ENCODE assay signal across 8 mouse cellular contexts in genomic region chr2:31194356-31195021, GRCm38 (mm10). TPM values are rescaled to one million over a fixed set of nuclear protein-coding genes. Genes with fewer than 3 reads are reported as not detected.
DNase-seq lines count a peak whose midpoint lies in the region; ATAC-seq and TF ChIP-seq lines count a peak whose summit lies in the region.
"Had no signal": no experiment of that assay in that cellular context is flagged by ENCODE, and none has a peak within 500 bp of the region (broad histone marks: within the 10 kb centered on the region; RNA-seq: fewer than 3 reads in every experiment).

No protein-coding gene starts in this region.

- peak; percentile 71 for TF ChIP-seq CTCF in liver, adult 2 months (IDR thresholded peaks at IDR 0.05; ENCODE audit: low read depth, low read length)
- TF ChIP-seq CTCF in lung, postnatal 0 days (IDR thresholded peaks at IDR 0.05) = peak; percentile 84

- no peak for TF ChIP-seq POLR2A in liver, adult 2 months (IDR thresholded peaks at IDR 0.05; ENCODE audit: extremely low read depth, insufficient read depth, low read length)

- no peak overlapping the region for H3K9ac ChIP-seq in liver, adult 2 months (ENCODE audit: low read depth, low read length)
- H3K9ac ChIP-seq in heart, embryonic 13.5 days = peak overlapping the region; percentile 62
- no peak overlapping the region for H3K9ac ChIP-seq in lung, postnatal 0 days (replicated peaks; ENCODE audit: low read depth)
- H3K9ac ChIP-seq: heart, embryonic 15.5 days had no signal

- no peaks in the 10 kb centered on the region for H3K4me1 ChIP-seq in liver, adult 2 months (ENCODE audit: control insufficient read depth, insufficient read depth, low read length)
- H3K4me1 ChIP-seq in heart, embryonic 13.5 days = peaks cover 55% of the 10 kb centered on the region
- no peaks in the 10 kb centered on the region for H3K4me1 ChIP-seq in lung, postnatal 0 days (ENCODE audit: insufficient read depth, low read depth, low read length)

- no peak overlapping the region for H3K4me3 ChIP-seq in liver, adult 2 months (ENCODE audit: insufficient read depth, low read depth, low read length)
- H3K4me3 ChIP-seq in heart, embryonic 13.5 days = no peak overlapping the region
- H3K4me3 ChIP-seq in lung, postnatal 0 days (ENCODE audit: low read depth, low read length) = no peak overlapping the region
- H3K4me3 ChIP-seq: heart, embryonic 15.5 days had no signal

- 75% methylated on average over 7 of the region's 7 CpGs for WGBS in liver, adult 2 months
- WGBS in heart, embryonic 13.5 days = 59% methylated on average over 7 of the region's 7 CpGs
- WGBS in lung, postnatal 0 days = 64% methylated on average over 7 of the region's 7 CpGs

- H3K79me2 ChIP-seq in liver, adult 2 months (ENCODE audit: control insufficient read depth, insufficient read depth, low read length) = no peaks in the 10 kb centered on the region

- no peak overlapping the region for H3K27ac ChIP-seq in liver, adult 2 months (replicated peaks; ENCODE audit: insufficient read depth, low read depth, low read length)
- H3K27ac ChIP-seq in heart, embryonic 13.5 days (replicated peaks) = no peak overlapping the region
- no peak overlapping the region for H3K27ac ChIP-seq in lung, postnatal 0 days (ENCODE audit: low read length)
- H3K27ac ChIP-seq: heart, embryonic 15.5 days had no signal

- H3K4me2 ChIP-seq in heart, embryonic 13.5 days = no peak overlapping the region
- H3K4me2 ChIP-seq in lung, postnatal 0 days (replicated peaks; ENCODE audit: low read depth, low read length) = no peak overlapping the region
- H3K4me2 ChIP-seq: heart, embryonic 15.5 days had no signal

- no peaks in the 10 kb centered on the region for H3K27me3 ChIP-seq in liver, adult 2 months (ENCODE audit: control insufficient read depth, insufficient read depth, low read length)
- no peaks in the 10 kb centered on the region for H3K27me3 ChIP-seq in heart, embryonic 13.5 days (replicated peaks)
- H3K27me3 ChIP-seq in lung, postnatal 0 days (replicated peaks; ENCODE audit: insufficient read depth, low read length) = no peaks in the 10 kb centered on the region
- H3K27me3 ChIP-seq: heart, embryonic 15.5 days had no signal

- DNase-seq in liver, adult 2 months (ENCODE audit: extremely low read depth, low read depth, low spot score) = no peak
- DNase-seq in liver = no peak
- peak; percentile 46 for DNase-seq in MN1 (ENCODE audit: low spot score)
- peak; percentile 73 to 82 for DNase-seq in cerebellum, postnatal 10 days
- peak; percentile 58 for DNase-seq in lung, postnatal 0 days (ENCODE audit: low spot score)
- DNase-seq in spleen, postnatal 10 days (ENCODE audit: low spot score in 2 of 2) = peak; percentile 18 to 38

- H3K9me3 ChIP-seq in heart, embryonic 13.5 days = no peaks in the 10 kb centered on the region
- H3K9me3 ChIP-seq in lung, postnatal 0 days (ENCODE audit: low read length) = no peaks in the 10 kb centered on the region
- H3K9me3 ChIP-seq: heart, embryonic 15.5 days had no signal

- peaks cover 17% of the 10 kb centered on the region for H3K36me3 ChIP-seq in liver, adult 2 months (ENCODE audit: control insufficient read depth, insufficient read depth, low read length)
- peaks cover 83% of the 10 kb centered on the region for H3K36me3 ChIP-seq in heart, embryonic 13.5 days
- peaks cover 24% of the 10 kb centered on the region for H3K36me3 ChIP-seq in lung, postnatal 0 days (ENCODE audit: insufficient read depth, low read length)

- no peak for ATAC-seq in heart, embryonic 13.5 days (ENCODE audit: extremely low read depth, insufficient number of reproducible peaks, low FRiP score, low TSS enrichment)
- no peak for ATAC-seq in lung, postnatal 0 days

- TF ChIP-seq EP300 in lung, postnatal 0 days (IDR thresholded peaks at IDR 0.05) = no peak

RNA-seq across cellular contexts. Expression of gene Gpr107, which starts 42.4 kb away (rescaled TPM):
- 10.0 and 11.4 TPM in 2 replicates for total RNA-seq in liver, adult 2 months (2014; rRNA removed)
- polyA plus RNA-seq in liver, adult 2 months (2012; rRNA removed) = 6.8 and 8.3 TPM in 2 replicates
- 29.7 and 34.8 TPM in 2 replicates for polyA plus RNA-seq in heart, embryonic 13.5 days (2015; fragmentation: Nextera tagmentation; extraction: Ambion mirVana)
- 26.2 TPM in 2 replicates for polyA plus RNA-seq in lung, postnatal 0 days (2015; fragmentation: Nextera tagmentation; extraction: Ambion mirVana)

RNA-seq across cellular contexts. Expression of gene Ncs1, which starts 51.1 kb away (rescaled TPM):
- total RNA-seq in liver, adult 2 months (2014; rRNA removed) = 0.07 and 0.09 TPM in 2 replicates
- polyA plus RNA-seq in liver, adult 2 months (2012; rRNA removed) = 0.07 and 0.11 TPM in 2 replicates
- polyA plus RNA-seq in heart, embryonic 13.5 days (2015; fragmentation: Nextera tagmentation; extraction: Ambion mirVana) = 36.3 and 39.4 TPM in 2 replicates
- 3.8 and 4.7 TPM in 2 replicates for polyA plus RNA-seq in lung, postnatal 0 days (2015; fragmentation: Nextera tagmentation; extraction: Ambion mirVana)

RNA-seq across cellular contexts. Expression of gene Fnbp1, which starts 52.7 kb away (rescaled TPM):
- 5.2 and 7.4 TPM in 2 replicates for total RNA-seq in liver, adult 2 months (2014; rRNA removed)
- 5.9 and 8.6 TPM in 2 replicates for polyA plus RNA-seq in liver, adult 2 months (2012; rRNA removed)
- polyA plus RNA-seq in heart, embryonic 13.5 days (2015; fragmentation: Nextera tagmentation; extraction: Ambion mirVana) = 17.6 and 18.7 TPM in 2 replicates
- polyA plus RNA-seq in lung, postnatal 0 days (2015; fragmentation: Nextera tagmentation; extraction: Ambion mirVana) = 7.2 and 10.0 TPM in 2 replicates

Comparison
In these comparisons a context has a peak if more than half of its experiments do, and no peak if none do; other contexts are left out.
1. DNase-seq: peak in MN1 (single experiment), cerebellum, postnatal 10 days (2 of 2), lung, postnatal 0 days (single experiment) and spleen, postnatal 10 days (2 of 2); none in liver, adult 2 months (single experiment) and liver (single experiment).